Mouse (Mus musculus): ENCODE data around the gene Sccpdh.

DNA sequence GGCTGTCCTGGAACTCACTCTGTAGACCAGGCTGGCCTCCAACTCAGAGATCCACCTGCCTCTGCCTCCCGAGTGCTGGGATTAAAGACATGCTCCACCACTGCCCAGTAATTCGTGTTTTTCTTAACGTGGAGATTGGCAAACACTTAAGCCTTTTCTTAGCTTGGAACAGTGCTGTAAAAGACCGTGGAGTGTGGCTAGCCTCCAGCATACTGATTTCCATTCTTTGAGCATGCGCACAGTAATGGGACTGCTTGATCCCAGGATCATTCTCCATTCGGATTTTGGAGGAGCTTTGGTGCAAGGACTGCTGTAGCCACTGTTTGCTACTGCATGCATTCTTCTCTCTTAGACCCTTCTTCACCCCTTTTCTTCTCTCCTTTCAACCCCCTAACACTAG, 21.5 kb downstream of the Sccpdh start:
- TF ChIP-seq CTCF (conservative IDR thresholded peaks at IDR 0.05; ENCODE audit: insufficient read depth, insufficient read length, low read depth, low read length): no peak
- TF ChIP-seq POLR2A (IDR thresholded peaks at IDR 0.05; ENCODE audit: low read depth, low read length): no peak
